8 mouse cellular contexts compared by ENCODE assay signal in the genomic region with DNA sequence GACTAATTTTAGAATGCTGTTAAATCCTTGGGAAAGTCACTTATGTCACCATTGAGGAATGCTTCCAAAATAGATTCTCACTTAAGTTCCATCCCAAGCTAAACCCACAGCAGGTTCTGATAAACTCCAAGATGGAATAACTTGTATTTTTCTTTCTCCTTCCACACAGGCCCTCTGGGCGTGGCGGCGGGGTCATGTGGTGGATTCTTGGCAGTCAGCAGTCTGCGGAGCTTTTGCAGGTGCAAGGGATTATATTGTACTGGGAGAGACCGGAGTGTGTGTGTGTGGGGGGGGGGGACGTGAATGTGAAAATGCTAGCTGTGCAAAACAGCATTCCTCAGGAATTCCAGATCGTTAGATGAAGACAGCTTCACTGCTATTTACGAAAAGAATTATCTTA.
DNase-seq lines count a peak whose midpoint lies in the region; ATAC-seq and TF ChIP-seq lines count a peak whose summit lies in the region.

No protein-coding gene starts in this region.

- H3K4me2 ChIP-seq in kidney, postnatal 0 days (ENCODE audit: low read length) = peak overlapping the region; percentile 34

- H3K36me3 ChIP-seq in kidney, postnatal 0 days (ENCODE audit: insufficient read depth, low read length) = no peaks in the 10 kb centered on the region

- no peak overlapping the region for H3K27ac ChIP-seq in kidney, postnatal 0 days
- H3K27ac ChIP-seq in cerebellum, adult 2 months (ENCODE audit: insufficient read depth, low read length) = no peak overlapping the region

- peak; percentile 38 to 43 for DNase-seq in right cerebral cortex, postnatal 10 days (ENCODE audit: low spot score in 2 of 2)
- DNase-seq in right cerebral cortex, adult 2 months (ENCODE audit: low spot score in 2 of 2) = no peak
- peak; percentile 45 for DNase-seq in forelimb bud, embryonic 11.5 days (ENCODE audit: low read depth, low spot score)
- DNase-seq in kidney, postnatal 0 days (ENCODE audit: low spot score) = peak; percentile 74
- DNase-seq in yolk sac, embryonic 10.5 days (ENCODE audit: low spot score) = peak; percentile 65
- no peak for DNase-seq in adrenal gland, adult 18-20 months (ENCODE audit: low spot score in 2 of 2)
- no peak for DNase-seq in spleen, adult 12 weeks (ENCODE audit: low spot score)
- no peak for DNase-seq in cerebellum, adult 2 months

- no peaks in the 10 kb centered on the region; the same call in 1 of the 2 replicates for H3K4me1 ChIP-seq in kidney, postnatal 0 days (replicated peaks; ENCODE audit: insufficient read depth, low read length)
- H3K4me1 ChIP-seq in cerebellum, adult 2 months (ENCODE audit: control insufficient read depth, insufficient read depth, low read length) = no peaks in the 10 kb centered on the region

- 7% methylated on average over 8 of the region's 8 CpGs for WGBS in kidney, postnatal 0 days
- 60% methylated on average over 8 of the region's 8 CpGs for WGBS in cerebellum, adult 2 months

- H3K9me3 ChIP-seq in kidney, postnatal 0 days (replicated peaks; ENCODE audit: low read length) = no peaks in the 10 kb centered on the region; the same call in 1 of the 2 replicates

- H3K4me3 ChIP-seq in kidney, postnatal 0 days (replicated peaks; ENCODE audit: low read depth, low read length) = no peak overlapping the region
- no peak overlapping the region for H3K4me3 ChIP-seq in cerebellum, adult 2 months (replicated peaks; ENCODE audit: insufficient read depth, low read depth, low read length)

- H3K27me3 ChIP-seq in kidney, postnatal 0 days (ENCODE audit: insufficient read depth, low read length) = no peaks in the 10 kb centered on the region
- no peaks in the 10 kb centered on the region for H3K27me3 ChIP-seq in cerebellum, adult 2 months (ENCODE audit: control insufficient read depth, insufficient read depth, low read length)

- no peak for TF ChIP-seq POLR2A in cerebellum, adult 2 months (IDR thresholded peaks at IDR 0.05; ENCODE audit: borderline replicate concordance, insufficient read depth, low read length)

- H3K9ac ChIP-seq in kidney, postnatal 0 days (ENCODE audit: low read depth, low read length) = no peak overlapping the region

- ATAC-seq in kidney, postnatal 0 days (replicated peaks; ENCODE audit: low FRiP score, low read depth) = peak; percentile 62; the same call in 1 of the 2 replicates

- no peak for TF ChIP-seq CTCF in kidney, postnatal 0 days (IDR thresholded peaks at IDR 0.05; ENCODE audit: low read depth)
- TF ChIP-seq CTCF in cerebellum, adult 2 months (IDR thresholded peaks at IDR 0.05; ENCODE audit: borderline replicate concordance, insufficient read depth, low read depth, low read length) = no peak

Comparison
In these comparisons a context has a peak if more than half of its experiments do, and no peak if none do; other contexts are left out.
1. DNase-seq: peak in right cerebral cortex, postnatal 10 days (2 of 2), forelimb bud, embryonic 11.5 days (single experiment), kidney, postnatal 0 days (single experiment) and yolk sac, embryonic 10.5 days (single experiment); none in right cerebral cortex, adult 2 months (0 of 2), adrenal gland, adult 18-20 months (0 of 2), spleen, adult 12 weeks (single experiment) and cerebellum, adult 2 months (0 of 2).